Mouse (Mus musculus) intestine, embryonic 14.5 days (tissue): ENCODE measurements around the gene Ica1l. TPM values are rescaled to one million over a fixed set of nuclear protein-coding genes. Genes with fewer than 3 reads are reported as not detected.

Experiments used
- ATAC-seq: fragments of 200-750 bp; cut with Nextera tagmentation; replicated peaks from 2 replicates; pipeline ENCODE4 v1.8.0; 2017; ENCODE audit warnings: low read depth, moderate number of reproducible peaks, moderate TSS enrichment, moderate library complexity; ENCODE audit not compliant: low FRiP score, low TSS enrichment
- DNase-seq: peaks from one replicate; pipeline ENCODE4 v3.0.0-alpha.2; 2018; ENCODE audit warnings: low spot score
- H3K27ac ChIP-seq: fragments of 300-500 bp; sonication (generic); 2 replicates; pipeline ENCODE4 v1.5.1; 2014; ENCODE audit warnings: low read depth, mild to moderate bottlenecking, control low read depth
- H3K27me3 ChIP-seq: fragments of 300-500 bp; sonication (generic); replicated peaks from 2 replicates; pipeline ENCODE4 v1.6.1; 2014; ENCODE audit warnings: low read length, control low read depth; ENCODE audit not compliant: control insufficient read depth, insufficient read depth
- H3K36me3 ChIP-seq: fragments of 300-500 bp; sonication (generic); 2 replicates; pipeline ENCODE4 v1.6.1; 2014; ENCODE audit warnings: low read length, control low read depth; ENCODE audit not compliant: control insufficient read depth, insufficient read depth
- H3K4me1 ChIP-seq: fragments of 300-500 bp; sonication (generic); replicated peaks from 2 replicates; pipeline ENCODE4 v1.6.1; 2014; ENCODE audit warnings: low read length, control low read depth, mixed read lengths; ENCODE audit not compliant: control insufficient read depth, insufficient read depth
- H3K4me2 ChIP-seq: fragments of 300-500 bp; sonication (generic); 2 replicates; pipeline ENCODE4 v1.6.1; 2014; ENCODE audit warnings: low read length
- H3K4me3 ChIP-seq: fragments of 300-500 bp; sonication (generic); 2 replicates; pipeline ENCODE4 v1.5.1; 2014; ENCODE audit warnings: low read depth, low read length, control low read depth, mixed read lengths
- H3K9ac ChIP-seq: fragments of 300-500 bp; sonication (generic); 2 replicates; pipeline ENCODE4 v1.6.1; 2014; ENCODE audit warnings: mild to moderate bottlenecking, low read length
- H3K9me3 ChIP-seq: fragments of 300-500 bp; sonication (generic); 2 replicates; pipeline ENCODE4 v1.6.1; 2016; ENCODE audit warnings: low read length, control low read depth; ENCODE audit not compliant: control insufficient read depth
- WGBS: fragments of 180-500 bp; shearing (Covaris S2); extraction: QIAGEN DNeasy Blood & Tissue Kit; methylation state at CpG from one replicate; pipeline ENCODE4 v1.1.7; 2014; 5-methylcytosine and 5-hydroxymethylcytosine counted together
- polyA plus RNA-seq: library from polyadenylated mRNA; unstranded; fragments of >200 nt; fragmentation: Nextera tagmentation; extraction: Ambion mirVana; gene quantifications from 2 replicates; pipeline ENCODE4 v1.2.1, GENCODE M21; 2014

Gene Ica1l
- polyA plus RNA-seq, 1 experiment from 2014 or later = 0.80 TPM

GRCm38 (mm10) chr1:60042398-60042795 is 587 bp downstream of the Ica1l start:
- ATAC-seq (no peak; the same call in 1 of the 2 replicates), DNase-seq (peak; percentile 74)
- Histone ChIP-seq H3K36me3 (no peaks in the 10 kb centered on the region), H3K9me3 (no peaks in the 10 kb centered on the region), H3K27ac (no peak overlapping the region), H3K9ac (peak overlapping the region; percentile 50), H3K4me2 (peak overlapping the region; percentile 82), H3K4me3 (peak overlapping the region; percentile 62), H3K4me1 (no peaks in the 10 kb centered on the region; the same call in 1 of the 2 replicates), H3K27me3 (peaks cover 23% of the 10 kb centered on the region)
- 3% methylated on average over 19 of the region's 19 CpGs for WGBS

DNA sequence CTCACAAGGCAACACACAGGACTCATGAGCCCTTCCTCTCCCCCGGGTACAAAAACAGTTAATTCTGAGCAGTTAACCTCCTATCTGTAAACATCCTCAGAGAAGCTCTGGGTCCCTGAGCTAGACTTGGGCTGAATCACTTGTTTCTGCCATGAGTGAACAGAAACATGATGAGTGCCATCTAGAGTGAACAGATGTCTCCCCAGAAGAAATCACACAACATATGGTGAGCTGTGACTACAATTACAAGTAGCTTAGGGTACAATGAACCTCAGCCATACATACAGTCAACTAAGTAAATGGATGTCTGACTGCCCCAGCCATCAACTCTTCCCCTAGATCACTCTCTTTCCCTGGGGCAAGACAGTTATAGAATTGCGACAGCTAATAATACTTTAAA is 7.9 kb downstream of the Ica1l start:
- Histone ChIP-seq H3K36me3 (no peaks in the 10 kb centered on the region), H3K9me3 (no peaks in the 10 kb centered on the region), H3K27ac (no peak overlapping the region), H3K27me3 (no peaks in the 10 kb centered on the region), H3K4me1 (no peaks in the 10 kb centered on the region), H3K4me2 (no peak overlapping the region), H3K4me3 (no peak overlapping the region), H3K9ac (no peak overlapping the region)
- WGBS = 89% methylated on average over 2 of the region's 2 CpGs
- DNase-seq = no peak
- no peak for ATAC-seq

DNA sequence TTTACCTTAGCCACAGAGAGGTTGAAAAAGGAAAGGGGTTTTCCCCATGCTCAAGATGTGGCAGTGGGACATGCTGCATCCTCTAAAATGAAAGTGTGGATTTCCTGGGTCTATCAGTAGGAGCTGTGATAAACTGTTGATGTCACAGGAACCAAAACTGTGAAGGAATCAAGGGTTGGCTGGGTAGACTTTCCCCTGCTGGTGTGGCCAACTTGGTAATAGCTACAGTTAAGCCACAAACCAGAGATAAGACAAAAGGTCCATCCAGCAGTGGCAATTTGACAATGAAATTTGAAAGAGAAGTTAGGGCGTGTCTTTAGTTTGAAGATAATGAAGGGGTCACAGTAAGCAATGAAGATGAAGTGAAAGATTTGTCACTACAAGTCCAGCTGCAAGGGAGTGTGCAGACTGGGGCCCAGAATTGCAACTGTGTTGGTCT is 25.9 kb downstream of the Ica1l start:
- ATAC-seq = no peak
- H3K4me2 ChIP-seq = no peak overlapping the region
- no peaks in the 10 kb centered on the region for H3K4me1 ChIP-seq
- H3K9ac ChIP-seq = no peak overlapping the region
- 89% methylated on average over 1 of the region's 1 CpGs for WGBS
- no peak overlapping the region for H3K27ac ChIP-seq
- H3K36me3 ChIP-seq = no peaks in the 10 kb centered on the region
- H3K4me3 ChIP-seq = no peak overlapping the region
- no peaks in the 10 kb centered on the region for H3K9me3 ChIP-seq
- no peaks in the 10 kb centered on the region for H3K27me3 ChIP-seq
- DNase-seq = no peak

- Histone ChIP-seq H3K27ac (no peak overlapping the region), H3K36me3 (no peaks in the 10 kb centered on the region), H3K4me3 (no peak overlapping the region), H3K9me3 (no peaks in the 10 kb centered on the region), H3K9ac (no peak overlapping the region), H3K27me3 (no peaks in the 10 kb centered on the region), H3K4me1 (no peaks in the 10 kb centered on the region), H3K4me2 (no peak overlapping the region)
- WGBS = 73% methylated on average over 5 of the region's 5 CpGs
- ATAC-seq (no peak), DNase-seq (no peak)
These were observed 26.8 kb downstream of the Ica1l start for GRCm38 (mm10) chr1:60016136-60016611.

DNA sequence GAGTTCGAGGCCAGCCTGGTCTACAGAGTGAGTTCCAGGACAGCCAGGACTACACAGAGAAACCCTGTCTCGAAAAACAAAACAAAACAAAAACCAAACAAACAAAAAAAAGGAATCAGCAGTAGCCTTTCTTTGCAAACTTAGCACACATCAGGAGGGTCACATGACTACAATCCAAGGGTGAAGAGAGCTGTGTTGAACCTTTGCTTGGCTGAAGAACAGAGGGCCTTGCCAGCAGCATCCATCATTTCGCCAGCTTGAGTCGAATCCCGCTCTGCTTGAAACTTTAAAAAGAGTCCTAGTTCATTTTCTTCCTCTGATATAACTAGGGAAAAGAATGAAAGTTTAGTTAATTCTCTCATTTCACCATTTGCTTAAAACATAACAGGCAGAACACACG is 27.5 kb downstream of the Ica1l start:
- no peak overlapping the region for H3K4me3 ChIP-seq
- ATAC-seq = no peak
- no peak overlapping the region for H3K9ac ChIP-seq
- no peaks in the 10 kb centered on the region for H3K4me1 ChIP-seq
- H3K4me2 ChIP-seq = no peak overlapping the region
- no peak for DNase-seq
- no peaks in the 10 kb centered on the region for H3K27me3 ChIP-seq
- no peaks in the 10 kb centered on the region for H3K9me3 ChIP-seq
- no peak overlapping the region for H3K27ac ChIP-seq
- no peaks in the 10 kb centered on the region for H3K36me3 ChIP-seq
- 81% methylated on average over 6 of the region's 6 CpGs for WGBS

- H3K4me2 ChIP-seq = no peak overlapping the region
- H3K27ac ChIP-seq = no peak overlapping the region
- DNase-seq = no peak
- 88% methylated on average over 10 of the region's 10 CpGs for WGBS
- ATAC-seq = no peak
- H3K9ac ChIP-seq = no peak overlapping the region
- no peaks in the 10 kb centered on the region for H3K4me1 ChIP-seq
- H3K36me3 ChIP-seq = no peaks in the 10 kb centered on the region
- H3K4me3 ChIP-seq = no peak overlapping the region
- no peaks in the 10 kb centered on the region for H3K27me3 ChIP-seq
- no peaks in the 10 kb centered on the region for H3K9me3 ChIP-seq
These were observed 29.2 kb downstream of the Ica1l start for GRCm38 (mm10) chr1:60013779-60014178.

- Histone ChIP-seq H3K4me1 (no peaks in the 10 kb centered on the region), H3K4me2 (no peak overlapping the region), H3K4me3 (no peak overlapping the region), H3K27ac (no peak overlapping the region), H3K36me3 (no peaks in the 10 kb centered on the region), H3K27me3 (no peaks in the 10 kb centered on the region), H3K9me3 (no peaks in the 10 kb centered on the region), H3K9ac (no peak overlapping the region)
- WGBS = 82% methylated on average over 2 of the region's 2 CpGs
- DNase-seq (no peak), ATAC-seq (no peak)
These were observed 34.2 kb downstream of the Ica1l start for GRCm38 (mm10) chr1:60008743-60009142.

GRCm38 (mm10) chr1:60007337-60007736 is 35.6 kb downstream of the Ica1l start:
- no peak overlapping the region for H3K4me3 ChIP-seq
- H3K9ac ChIP-seq = no peak overlapping the region
- no peak overlapping the region for H3K4me2 ChIP-seq
- no peaks in the 10 kb centered on the region for H3K4me1 ChIP-seq
- ATAC-seq (no peak), DNase-seq (no peak)
- H3K36me3 ChIP-seq = no peaks in the 10 kb centered on the region
- H3K9me3 ChIP-seq = no peaks in the 10 kb centered on the region
- H3K27me3 ChIP-seq = no peaks in the 10 kb centered on the region
- WGBS = 94% methylated on average over 10 of the region's 10 CpGs
- H3K27ac ChIP-seq = no peak overlapping the region

DNA sequence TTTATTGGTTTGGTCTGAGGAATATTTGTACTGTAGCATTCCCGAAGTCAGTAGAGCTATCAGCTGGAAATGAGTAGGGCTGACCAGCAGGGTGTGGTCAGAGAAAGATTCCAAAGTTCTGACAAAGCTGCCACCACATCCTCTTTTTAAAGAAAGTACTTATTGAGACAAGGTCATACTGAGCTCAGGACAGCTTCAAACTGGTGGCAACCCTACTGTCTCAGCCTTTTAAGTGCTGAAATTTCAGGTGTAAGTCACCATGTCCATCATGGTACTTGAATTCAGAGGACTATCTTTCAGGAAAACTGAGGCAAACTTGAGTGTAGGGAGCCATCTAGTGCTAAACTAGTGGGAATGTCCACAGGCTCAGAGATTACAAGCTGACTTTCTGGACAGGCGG is 42.7 kb downstream of the Ica1l start:
- ATAC-seq = no peak
- no peak overlapping the region for H3K4me2 ChIP-seq
- WGBS = 51% methylated on average over 2 of the region's 2 CpGs

More for the DNA sequence above, 42.7 kb downstream of the Ica1l start:
- Histone ChIP-seq H3K4me1 (no peaks in the 10 kb centered on the region), H3K4me3 (no peak overlapping the region), H3K9me3 (no peaks in the 10 kb centered on the region), H3K27me3 (no peaks in the 10 kb centered on the region), H3K36me3 (no peaks in the 10 kb centered on the region), H3K9ac (no peak overlapping the region), H3K27ac (no peak overlapping the region)
- DNase-seq = no peak
